17 mouse cellular contexts compared by ENCODE assay signal in the genomic region with DNA sequence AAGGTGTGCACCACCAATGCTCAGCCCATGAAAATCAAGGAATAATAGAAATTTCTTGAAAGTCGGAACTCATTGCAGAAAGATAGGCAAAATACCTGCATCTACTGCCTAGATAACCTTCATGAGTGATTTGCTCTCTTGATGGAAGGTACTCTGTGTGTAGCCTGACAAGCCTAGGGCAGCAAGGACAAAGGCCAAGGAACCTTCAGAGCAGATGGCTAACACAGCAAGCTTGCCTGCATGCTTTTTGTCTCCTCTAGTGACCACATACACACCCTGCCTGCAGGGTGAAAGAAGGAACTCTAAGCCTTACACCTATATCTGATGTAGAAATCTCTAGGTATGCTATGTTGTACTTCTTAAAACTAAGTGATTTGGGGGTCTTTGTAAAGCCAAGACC.
"Had no signal": no experiment of that assay in that cellular context is flagged by ENCODE, and none has a peak within 500 bp of the region (broad histone marks: within the 10 kb centered on the region; RNA-seq: fewer than 3 reads in every experiment).

No protein-coding gene starts in this region.

- H3K4me3 ChIP-seq: layer of hippocampus, adult 2 months; liver, embryonic 13.5 days; midbrain, embryonic 12.5 days; midbrain, embryonic 15.5 days; neural tube, embryonic 12.5 days; neural tube, embryonic 15.5 days; stomach, embryonic 15.5 days had no signal

- H3K4me2 ChIP-seq: liver, embryonic 13.5 days; midbrain, embryonic 12.5 days; midbrain, embryonic 15.5 days; neural tube, embryonic 12.5 days; neural tube, embryonic 15.5 days; stomach, embryonic 15.5 days had no signal

- DNase-seq: kidney, postnatal 25 days; layer of hippocampus, adult 9-11 months; liver, embryonic 13.5 days; lung, adult 2 months; lung, postnatal 14 days; lung, postnatal 4 days; right cerebral cortex, adult 18-20 months; right cerebral cortex, postnatal 25 days; spleen, adult 18-20 months; thymus, postnatal 25 days had no signal

- H3K27me3 ChIP-seq: liver, embryonic 13.5 days; midbrain, embryonic 12.5 days; midbrain, embryonic 15.5 days; neural tube, embryonic 12.5 days; neural tube, embryonic 15.5 days; stomach, embryonic 15.5 days had no signal

- H3K4me1 ChIP-seq: liver, embryonic 13.5 days; midbrain, embryonic 12.5 days; midbrain, embryonic 15.5 days; neural tube, embryonic 12.5 days; neural tube, embryonic 15.5 days; stomach, embryonic 15.5 days had no signal

- H3K9ac ChIP-seq: liver, embryonic 13.5 days; midbrain, embryonic 12.5 days; midbrain, embryonic 15.5 days; neural tube, embryonic 12.5 days; neural tube, embryonic 15.5 days; stomach, embryonic 15.5 days had no signal

- H3K9me3 ChIP-seq: liver, embryonic 13.5 days; midbrain, embryonic 12.5 days; midbrain, embryonic 15.5 days; neural tube, embryonic 12.5 days; neural tube, embryonic 15.5 days; stomach, embryonic 15.5 days had no signal

- ATAC-seq: midbrain, embryonic 15.5 days had no signal

- H3K27ac ChIP-seq: kidney, postnatal 0 days; layer of hippocampus, adult 2 months; liver, embryonic 13.5 days; midbrain, embryonic 12.5 days; midbrain, embryonic 15.5 days; neural tube, embryonic 12.5 days; neural tube, embryonic 15.5 days; stomach, embryonic 15.5 days had no signal

- H3K36me3 ChIP-seq: liver, embryonic 13.5 days; midbrain, embryonic 15.5 days; neural tube, embryonic 12.5 days; stomach, embryonic 15.5 days had no signal
